Mouse (Mus musculus): ENCODE results near the gene Dstn. TPM values are rescaled to one million over a fixed set of nuclear protein-coding genes. Genes with fewer than 3 reads are reported as not detected.

Gene Dstn
- total RNA-seq (2012; rRNA removed) = 66.5 and 80.0 TPM in 2 replicates
- polyA plus RNA-seq (2012; ENCODE audit: insufficient read depth in 1 of 2, insufficient read length in 2 of 2, low read depth in 1 of 2, low replicate concordance in 2 of 2, missing spikeins in 1 of 2) = 10 to 100 TPM in 1 of 2 experiments, not detected in 1; 78.1 TPM

- H3K36me3 ChIP-seq (ENCODE audit: control insufficient read depth in 1 of 2, insufficient read depth in 2 of 2, low read length in 2 of 2) = peaks cover 0 to 25% of the 10 kb centered on the region in 2 experiments; a peak in 2 of 4 replicates
- DNase-seq (ENCODE audit: low read depth, low spot score) = peak; percentile 96
- peak within 1 kb of the TSS; percentile 70 for H3K27ac ChIP-seq (ENCODE audit: control insufficient read depth, low read depth, low read length)
- H3K9me3 ChIP-seq (replicated peaks; ENCODE audit: insufficient read depth, low read length) = no peaks in the 10 kb centered on the region
- TF ChIP-seq TBP (IDR thresholded peaks at IDR 0.05; ENCODE audit: low read depth, low read length) (peak; percentile 83), ELF1 (IDR thresholded peaks at IDR 0.05; ENCODE audit: low read depth, low read length) (no peak), NELFE (IDR thresholded peaks at IDR 0.05; ENCODE audit: low read depth, low read length) (peak; percentile 76), UBTF (IDR thresholded peaks at IDR 0.05; ENCODE audit: borderline replicate concordance, insufficient read depth, low read depth, low read length) (0 out of 2 replicates have a peak, but pooled peaks have one; percentile 7), ZKSCAN1 (IDR thresholded peaks at IDR 0.05; ENCODE audit: low read depth, low read length) (no peak), NRF1 (IDR thresholded peaks at IDR 0.05; ENCODE audit: insufficient read depth, low read depth, low read length, poor library complexity, severe bottlenecking) (peak; percentile 84), ZNF384 (IDR thresholded peaks at IDR 0.05; ENCODE audit: low read depth, low read length) (0 out of 2 replicates have a peak, but pooled peaks have one; percentile 30), MXI1 (IDR thresholded peaks at IDR 0.05; ENCODE audit: low read depth, low read length) (0 out of 2 replicates have a peak, but pooled peaks have one; percentile 30), POLR2AphosphoS2 (IDR thresholded peaks at IDR 0.05; ENCODE audit: low read length) (0 out of 2 replicates have a peak, but pooled peaks have one; percentile 39), POLR2AphosphoS5 (IDR thresholded peaks at IDR 0.05; ENCODE audit: borderline replicate concordance, low read depth, low read length) (no peak), USF1 (IDR thresholded peaks at IDR 0.05; ENCODE audit: low read depth, low read length) (0 out of 2 replicates have a peak, but pooled peaks have one; percentile 11), HCFC1 (IDR thresholded peaks at IDR 0.05; ENCODE audit: low read depth, low read length) (no peak), TCF12 (IDR thresholded peaks at IDR 0.05; ENCODE audit: low read depth, low read length) (peak; percentile 4; the same call in 1 of the 2 replicates), RAD21 (IDR thresholded peaks at IDR 0.05; ENCODE audit: low read depth, low read length) (no peak), POLR2A (IDR thresholded peaks at IDR 0.05; ENCODE audit: control insufficient read depth in 1 of 2, insufficient read depth in 1 of 2, low read depth in 1 of 2, low read length in 2 of 2, poor library complexity in 1 of 2) (peak in 1 of 2 experiments; percentile 83; a peak in 2 of 4 replicates), MEF2A (IDR thresholded peaks at IDR 0.05; ENCODE audit: extremely low read depth, insufficient replicate concordance, low read depth, low read length, poor library complexity, severe bottlenecking) (no peak), MYB (IDR thresholded peaks at IDR 0.05; ENCODE audit: low read depth, low read length) (no peak), MAX (IDR thresholded peaks at IDR 0.05; ENCODE audit: low read length) (0 out of 2 replicates have a peak, but pooled peaks have one; percentile 36), ZMIZ1 (IDR thresholded peaks at IDR 0.05; ENCODE audit: low read depth, low read length) (peak; percentile 87; the same call in 1 of the 2 replicates), CHD1 (IDR thresholded peaks at IDR 0.05; ENCODE audit: low read depth, low read length) (no peak), MAZ (IDR thresholded peaks at IDR 0.05; ENCODE audit: low read depth, low read length) (no peak)
- H3K4me3 ChIP-seq (ENCODE audit: control insufficient read depth in 1 of 2, insufficient read depth in 1 of 2, low read depth in 2 of 2, low read length in 2 of 2) = peak within 1 kb of the TSS; percentile 83 to 86
- peak within 1 kb of the TSS; percentile 81 for H3K9ac ChIP-seq (ENCODE audit: control insufficient read depth, low read depth, low read length, poor library complexity, severe bottlenecking)
- H3K27me3 ChIP-seq (ENCODE audit: control insufficient read depth in 1 of 2, insufficient read depth in 2 of 2, low read length in 2 of 2) = no peaks in the 10 kb centered on the region
- H3K79me2 ChIP-seq (ENCODE audit: control insufficient read depth, insufficient read depth, low read length, poor library complexity) = peaks cover 18% of the 10 kb centered on the region
- peaks cover 3 to 19% of the 10 kb centered on the region in 2 experiments for H3K4me1 ChIP-seq (ENCODE audit: control insufficient read depth in 1 of 2, insufficient read depth in 2 of 2, low read length in 2 of 2)
Measured at GRCm38 (mm10) chr2:143914760-143915599, at the start of gene Dstn. Gene Dstn, plus strand, starts transcription at chr2:143915320.

Measured in MEL (cell line).